ENCODE assay signal across 20 mouse cellular contexts in genomic region chr15:94771691-94772090, GRCm38 (mm10).
DNase-seq lines count a peak whose midpoint lies in the region; ATAC-seq and TF ChIP-seq lines count a peak whose summit lies in the region.
"Had no signal": no experiment of that assay in that cellular context is flagged by ENCODE, and none has a peak within 500 bp of the region (broad histone marks: within the 10 kb centered on the region; RNA-seq: fewer than 3 reads in every experiment).

No protein-coding gene starts in this region.

- H3K9ac ChIP-seq in neural tube, embryonic 13.5 days, result no peak overlapping the region
- H3K9ac ChIP-seq in neural tube, embryonic 15.5 days (replicated peaks), result no peak overlapping the region
- H3K9ac ChIP-seq: kidney, embryonic 15.5 days had no signal

- H3K27ac ChIP-seq in layer of hippocampus, adult 2 months, result peak overlapping the region; percentile 61
- H3K27ac ChIP-seq in neural tube, embryonic 13.5 days (replicated peaks), result no peak overlapping the region
- no peak overlapping the region for H3K27ac ChIP-seq in neural tube, embryonic 15.5 days (replicated peaks)
- H3K27ac ChIP-seq: kidney, embryonic 15.5 days; limb, embryonic 10.5 days had no signal

- no peaks in the 10 kb centered on the region for H3K9me3 ChIP-seq in neural tube, embryonic 13.5 days
- H3K9me3 ChIP-seq in neural tube, embryonic 15.5 days (replicated peaks), result no peaks in the 10 kb centered on the region
- H3K9me3 ChIP-seq: kidney, embryonic 15.5 days; limb, embryonic 10.5 days had no signal

- DNase-seq in cerebellum, postnatal 25 days, result peak; percentile 18 to 25
- DNase-seq in cerebellum, adult 8-10 months, result no peak
- no peak for DNase-seq in layer of hippocampus, adult 2 months (ENCODE audit: low spot score in 2 of 2)
- DNase-seq in layer of hippocampus, adult 11-12 months (ENCODE audit: low spot score), result no peak
- DNase-seq in neural tube, embryonic 10.5 days (ENCODE audit: extremely low spot score, low spot score), result no peak
- no peak for DNase-seq in gastrocnemius, adult 18-20 months (ENCODE audit: low spot score)
- DNase-seq: adrenal gland, adult 2 months; B cell, adult 2 months; embryo, embryonic 11 days; kidney, postnatal 4 days; lung, adult 2 months; lung, postnatal 36 days; right cerebral cortex, postnatal 14 days; spleen, adult 18-20 months; thymus, postnatal 4 days had no signal

- H3K4me1 ChIP-seq in neural tube, embryonic 13.5 days (replicated peaks), result peaks cover 19% of the 10 kb centered on the region
- H3K4me1 ChIP-seq in neural tube, embryonic 15.5 days, result peaks cover 7% of the 10 kb centered on the region

- 0 out of 2 replicates have a peak, but pooled peaks have one; percentile 59 for ATAC-seq in neural tube, embryonic 13.5 days (ENCODE audit: low read depth)
- ATAC-seq in neural tube, embryonic 15.5 days (ENCODE audit: low FRiP score), result no peak
- ATAC-seq: intestine, postnatal 0 days had no signal

- no peaks in the 10 kb centered on the region for H3K36me3 ChIP-seq in neural tube, embryonic 13.5 days
- no peaks in the 10 kb centered on the region for H3K36me3 ChIP-seq in neural tube, embryonic 15.5 days
- H3K36me3 ChIP-seq: kidney, embryonic 15.5 days; limb, embryonic 10.5 days had no signal

- WGBS in neural tube, embryonic 13.5 days, result 63% methylated on average over 19 of the region's 19 CpGs
- 62% methylated on average over 19 of the region's 19 CpGs for WGBS in neural tube, embryonic 15.5 days

- no peaks in the 10 kb centered on the region for H3K27me3 ChIP-seq in neural tube, embryonic 13.5 days
- no peaks in the 10 kb centered on the region for H3K27me3 ChIP-seq in neural tube, embryonic 15.5 days (replicated peaks)

- no peak overlapping the region for H3K4me2 ChIP-seq in neural tube, embryonic 13.5 days
- 0 out of 2 replicates have a peak overlapping the region, but pooled peaks have one; percentile 11 for H3K4me2 ChIP-seq in neural tube, embryonic 15.5 days
- H3K4me2 ChIP-seq: kidney, embryonic 15.5 days had no signal

- peak overlapping the region; percentile 11; the same call in 1 of the 2 replicates for H3K4me3 ChIP-seq in layer of hippocampus, adult 2 months
- no peak overlapping the region for H3K4me3 ChIP-seq in neural tube, embryonic 13.5 days
- no peak overlapping the region for H3K4me3 ChIP-seq in neural tube, embryonic 15.5 days (replicated peaks)
- H3K4me3 ChIP-seq: kidney, embryonic 15.5 days; limb, embryonic 10.5 days had no signal

- TF ChIP-seq CTCF in layer of hippocampus, adult 2 months (conservative IDR thresholded peaks at IDR 0.05), result no peak

Comparison
In these comparisons a context has a peak if more than half of its experiments do, and no peak if none do; other contexts are left out.
1. DNase-seq: peak in cerebellum, postnatal 25 days (2 of 2); none in cerebellum, adult 8-10 months (single experiment), layer of hippocampus, adult 2 months (0 of 2), layer of hippocampus, adult 11-12 months (single experiment), neural tube, embryonic 10.5 days (single experiment) and gastrocnemius, adult 18-20 months (single experiment).